Mouse (Mus musculus): ENCODE measurements around the gene Acap3. TPM values are rescaled to one million over a fixed set of nuclear protein-coding genes. Genes with fewer than 3 reads are reported as not detected.
A peak's percentile ranks its signal among the peaks of the same experiment; 100 is the strongest.

The Acap3 gene
- total RNA-seq, 2 experiments from 2014 or later = 7.5 to 8.0 TPM

GRCm38 (mm10) chr4:155856071-155856470, 35.6 kb upstream of the Acap3 start:
- DNase-seq = peak; percentile 17
- Histone ChIP-seq H3K27ac (no peak overlapping the region), H3K4me3 (no peak overlapping the region)
- no peak for TF ChIP-seq CTCF (IDR thresholded peaks at IDR 0.05)
- intact Hi-C loops (cut with DNase I) = no loop called here

- no peak for DNase-seq
- intact Hi-C loops (cut with DNase I) = no loop called here
- H3K27ac ChIP-seq = no peak overlapping the region
- no peak overlapping the region for H3K4me3 ChIP-seq
- TF ChIP-seq CTCF (IDR thresholded peaks at IDR 0.05) = no peak
Measured at GRCm38 (mm10) chr4:155856881-155857280, 34.7 kb upstream of the Acap3 start.

GRCm38 (mm10) chr4:155859318-155859717, 32.3 kb upstream of the Acap3 start:
- peak; percentile 24 for DNase-seq
- intact Hi-C loops (cut with DNase I) = no loop called here
- H3K4me3 ChIP-seq = no peak overlapping the region
- no peak overlapping the region for H3K27ac ChIP-seq
- TF ChIP-seq CTCF (IDR thresholded peaks at IDR 0.05) = no peak

GRCm38 (mm10) chr4:155861787-155862186, 29.8 kb upstream of the Acap3 start:
- intact Hi-C loops (cut with DNase I) = no loop called here
- no peak overlapping the region for H3K27ac ChIP-seq
- H3K4me3 ChIP-seq = no peak overlapping the region
- DNase-seq = peak; percentile 17
- TF ChIP-seq CTCF (IDR thresholded peaks at IDR 0.05) = no peak

- intact Hi-C loops (cut with DNase I) = no loop called here
- no peak within 1 kb of the TSS for H3K27ac ChIP-seq
- TF ChIP-seq CTCF (IDR thresholded peaks at IDR 0.05) = no peak
- H3K4me3 ChIP-seq = no peak within 1 kb of the TSS
- DNase-seq = peak; percentile 20
Measured at GRCm38 (mm10) chr4:155863001-155863400, 28.6 kb upstream of the Acap3 start, which contains the start of gene Tas1r3. TSS of gene Tas1r3 (minus strand) at chr4:155863362.

GRCm38 (mm10) chr4:155868614-155869298, 22.9 kb upstream of the Acap3 start:
- no peak for TF ChIP-seq CTCF (IDR thresholded peaks at IDR 0.05)
- Histone ChIP-seq H3K4me3 (peak overlapping the region; percentile 95), H3K27ac (peak overlapping the region; percentile 88)
- DNase-seq = peak; percentile 52
- intact Hi-C loops (cut with DNase I) = no loop called here

- Histone ChIP-seq H3K4me3 (peak within 1 kb of the TSS; percentile 95), H3K27ac (peak within 1 kb of the TSS; percentile 88)
- intact Hi-C loops (cut with DNase I) = loop anchor here (2.0 to 10.0 kb wide), 2 partner anchors 23 to 235 kb away; partner anchors contain the start of gene 9430015G10Rik
- peak; percentile 49 for TF ChIP-seq CTCF (IDR thresholded peaks at IDR 0.05)
- peak; percentile 98 for DNase-seq
Measured at GRCm38 (mm10) chr4:155869317-155870033, 22.1 kb upstream of the Acap3 start, which contains the start of the genes Cptp and Ints11. TSS of gene Cptp (minus strand) at chr4:155869440. TSS of gene Ints11 (plus strand) at chr4:155869546.

GRCm38 (mm10) chr4:155871404-155871803, 20.2 kb upstream of the Acap3 start:
- Histone ChIP-seq H3K27ac (no peak overlapping the region), H3K4me3 (no peak overlapping the region)
- intact Hi-C loops (cut with DNase I) = loop anchor here (2.0 to 10.0 kb wide), 2 partner anchors 21 to 233 kb away; partner anchors contain the start of gene 9430015G10Rik
- no peak for TF ChIP-seq CTCF (IDR thresholded peaks at IDR 0.05)
- no peak for DNase-seq

- Histone ChIP-seq H3K27ac (peak overlapping the region; percentile 75), H3K4me3 (0 out of 2 replicates have a peak overlapping the region, but pooled peaks have one; percentile 32)
- DNase-seq = no peak
- intact Hi-C loops (cut with DNase I) = no loop called here
- no peak for TF ChIP-seq CTCF (IDR thresholded peaks at IDR 0.05)
Measured at GRCm38 (mm10) chr4:155883587-155883986, 8.0 kb upstream of the Acap3 start.

- Histone ChIP-seq H3K4me3 (no peak overlapping the region), H3K27ac (no peak overlapping the region)
- DNase-seq = no peak
- TF ChIP-seq CTCF (IDR thresholded peaks at IDR 0.05) = no peak
- intact Hi-C loops (cut with DNase I) = no loop called here
Measured at GRCm38 (mm10) chr4:155886330-155886729, 5.3 kb upstream of the Acap3 start.

GRCm38 (mm10) chr4:155887674-155888073, 3.9 kb upstream of the Acap3 start:
- DNase-seq = no peak
- Histone ChIP-seq H3K4me3 (no peak overlapping the region), H3K27ac (no peak overlapping the region)
- intact Hi-C loops (cut with DNase I) = no loop called here
- TF ChIP-seq CTCF (IDR thresholded peaks at IDR 0.05) = no peak

- no peak overlapping the region for H3K27ac ChIP-seq
- intact Hi-C loops (cut with DNase I) = no loop called here
- TF ChIP-seq CTCF (IDR thresholded peaks at IDR 0.05) = no peak
- peak; percentile 14 for DNase-seq
- no peak overlapping the region for H3K4me3 ChIP-seq
Measured at GRCm38 (mm10) chr4:155888181-155888580, 3.4 kb upstream of the Acap3 start.

- no peak for TF ChIP-seq CTCF (IDR thresholded peaks at IDR 0.05)
- peak; percentile 17 for DNase-seq
- Histone ChIP-seq H3K27ac (no peak overlapping the region), H3K4me3 (no peak overlapping the region)
- intact Hi-C loops (cut with DNase I) = no loop called here
Measured at GRCm38 (mm10) chr4:155889316-155889715, 2.3 kb upstream of the Acap3 start.

Measured in gastrocnemius, adult 2 months (tissue).